Mouse (Mus musculus) heart, embryonic 16.5 days (tissue): ENCODE data around the gene Grb2. TPM values are rescaled to one million over a fixed set of nuclear protein-coding genes. Genes with fewer than 3 reads are reported as not detected.
A peak's percentile ranks its signal among the peaks of the same experiment; 100 is the strongest.

Experiments
- ATAC-seq: fragments of 200-750 bp; cut with Nextera tagmentation; replicated peaks from 2 replicates; pipeline ENCODE4 v1.8.0; 2017; ENCODE audit warnings: moderate number of reproducible peaks; ENCODE audit not compliant: insufficient read depth, low FRiP score; ENCODE audit errors: extremely low read depth
- H3K27ac ChIP-seq: fragments of 300-500 bp; sonication (generic); 2 replicates; pipeline ENCODE4 v1.5.1; 2014; ENCODE audit warnings: mild to moderate bottlenecking, low read length, control low read depth, moderate library complexity
- H3K27me3 ChIP-seq: fragments of 300-500 bp; sonication (generic); 2 replicates; pipeline ENCODE4 v1.6.1; 2014; ENCODE audit warnings: low read length, mixed read lengths; ENCODE audit not compliant: control insufficient read depth, insufficient read depth
- H3K36me3 ChIP-seq: fragments of 300-500 bp; sonication (generic); 2 replicates; pipeline ENCODE4 v1.6.1; 2014; ENCODE audit not compliant: control insufficient read depth, insufficient read depth
- H3K4me1 ChIP-seq: fragments of 300-500 bp; sonication (generic); 2 replicates; pipeline ENCODE4 v1.6.1; 2014; ENCODE audit warnings: low read length, mixed read lengths; ENCODE audit not compliant: control insufficient read depth, insufficient read depth
- H3K4me2 ChIP-seq: fragments of 300-500 bp; sonication (generic); 2 replicates; pipeline ENCODE4 v1.6.1; 2014; ENCODE audit warnings: low read depth, mild to moderate bottlenecking, control low read depth, low read length
- H3K4me3 ChIP-seq: fragments of 300-500 bp; sonication (generic); 2 replicates; pipeline ENCODE4 v1.5.1; 2014; ENCODE audit warnings: mild to moderate bottlenecking, control low read depth, low read length
- H3K9ac ChIP-seq: fragments of 300-500 bp; sonication (generic); 2 replicates; pipeline ENCODE4 v1.6.1; 2014; ENCODE audit warnings: low read length, control low read depth
- H3K9me3 ChIP-seq: fragments of 300-500 bp; sonication (generic); replicated peaks from 2 replicates; pipeline ENCODE4 v1.6.1; 2016; ENCODE audit warnings: low read length; ENCODE audit not compliant: control insufficient read depth
- WGBS: fragments of 180-500 bp; shearing (Covaris S2); extraction: QIAGEN DNeasy Blood & Tissue Kit; methylation state at CpG from one replicate; pipeline ENCODE4 v1.1.7; 2014; 5-methylcytosine and 5-hydroxymethylcytosine counted together
- polyA plus RNA-seq: library from polyadenylated mRNA; unstranded; fragments of >200 nt; fragmentation: Nextera tagmentation; extraction: Ambion mirVana; gene quantifications from 2 replicates; pipeline ENCODE4 v1.2.1, GENCODE M21; 2015

Gene Grb2
- polyA plus RNA-seq, 1 experiment from 2014 or later: 118 TPM

DNA sequence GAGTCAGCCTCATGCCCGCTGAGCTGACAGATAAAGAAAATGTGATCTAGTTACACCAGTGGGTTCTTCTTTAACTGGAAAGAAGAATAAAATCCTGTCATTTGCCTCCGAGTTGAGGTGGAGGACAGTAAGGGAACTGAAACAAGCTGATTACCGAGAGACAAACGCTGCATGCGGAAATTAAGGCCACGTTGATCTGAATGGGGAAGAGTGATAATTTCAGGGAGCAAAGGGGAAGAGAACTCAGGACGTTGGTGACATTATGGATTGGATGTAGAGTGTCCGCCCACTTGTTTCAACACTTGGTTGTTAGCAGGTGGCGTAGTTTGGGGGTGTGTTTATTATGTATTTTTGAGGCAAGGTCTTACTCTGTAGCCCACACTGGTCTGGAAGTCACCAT, 34.5 kb upstream of the Grb2 start:
- no peaks in the 10 kb centered on the region for H3K27me3 ChIP-seq
- peaks cover 15% of the 10 kb centered on the region for H3K4me1 ChIP-seq
- H3K9ac ChIP-seq: no peak overlapping the region
- H3K4me3 ChIP-seq: no peak overlapping the region
- H3K9me3 ChIP-seq: no peaks in the 10 kb centered on the region
- no peak overlapping the region for H3K27ac ChIP-seq
- H3K36me3 ChIP-seq: no peaks in the 10 kb centered on the region
- H3K4me2 ChIP-seq: no peak overlapping the region
- ATAC-seq: no peak
- WGBS: 76% methylated on average over 9 of the region's 9 CpGs

DNA sequence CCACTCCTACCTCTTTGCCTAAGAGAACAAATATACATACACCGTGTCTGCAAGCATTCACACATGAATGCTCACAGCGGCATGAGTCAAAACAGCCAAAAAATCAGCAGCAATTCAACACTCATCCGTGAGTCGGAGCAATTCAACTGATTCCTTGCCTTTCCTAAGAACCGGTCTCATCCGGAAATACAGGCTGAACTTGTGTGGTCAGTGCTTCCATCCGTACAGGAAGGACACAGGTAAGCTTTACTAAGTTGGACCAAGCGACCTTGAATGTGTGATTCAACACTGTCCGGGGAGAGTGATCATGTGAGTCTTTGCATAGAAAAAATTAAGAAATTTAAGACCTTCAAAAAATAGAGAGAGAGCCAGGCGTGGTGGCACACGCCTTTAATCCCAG, 32.7 kb upstream of the Grb2 start:
- peaks cover 12% of the 10 kb centered on the region for H3K4me1 ChIP-seq
- H3K36me3 ChIP-seq: no peaks in the 10 kb centered on the region
- no peaks in the 10 kb centered on the region for H3K9me3 ChIP-seq
- H3K9ac ChIP-seq: no peak overlapping the region
- 87% methylated on average over 11 of the region's 11 CpGs for WGBS
- H3K4me2 ChIP-seq: no peak overlapping the region
- H3K27me3 ChIP-seq: no peaks in the 10 kb centered on the region
- no peak overlapping the region for H3K27ac ChIP-seq
- H3K4me3 ChIP-seq: no peak overlapping the region
- ATAC-seq: no peak

DNA sequence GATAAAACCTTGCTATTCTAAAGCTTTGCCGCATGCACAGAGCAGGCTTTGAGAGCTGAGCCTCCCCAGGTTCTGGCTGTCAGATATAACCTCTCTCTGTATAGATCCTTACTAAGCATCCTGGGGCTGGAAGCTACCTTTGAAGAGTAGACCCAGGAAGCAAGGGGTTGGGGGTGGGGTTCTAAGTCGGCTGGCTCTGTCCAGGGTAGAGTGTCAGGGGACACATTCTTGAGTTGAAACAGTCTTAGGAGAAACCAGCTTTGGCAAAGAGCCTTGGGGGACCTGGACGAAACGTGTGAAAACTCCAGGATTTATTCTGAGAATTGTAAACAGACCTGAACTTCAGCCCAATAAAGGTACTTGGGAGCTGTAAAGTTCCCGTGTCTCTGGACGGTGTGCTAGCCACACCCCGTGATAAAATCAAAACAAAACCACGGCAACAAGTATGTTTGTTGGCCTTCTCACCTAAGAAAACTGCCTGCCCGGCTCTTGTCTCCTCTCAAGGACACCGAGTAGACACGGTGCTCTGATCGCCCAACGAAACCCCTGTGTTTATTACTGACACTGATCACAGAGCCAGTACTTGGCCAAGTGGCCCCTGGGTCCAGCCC, 30.0 kb upstream of the Grb2 start:
- peak overlapping the region; percentile 16 for H3K4me2 ChIP-seq
- no peaks in the 10 kb centered on the region for H3K36me3 ChIP-seq
- no peaks in the 10 kb centered on the region for H3K27me3 ChIP-seq
- peak; percentile 54 for ATAC-seq
- H3K9me3 ChIP-seq: no peaks in the 10 kb centered on the region
- peak overlapping the region; percentile 50 for H3K9ac ChIP-seq
- H3K27ac ChIP-seq: peak overlapping the region; percentile 67
- no peak overlapping the region for H3K4me3 ChIP-seq
- 29% methylated on average over 13 of the region's 13 CpGs for WGBS
- peaks cover 19% of the 10 kb centered on the region for H3K4me1 ChIP-seq

DNA sequence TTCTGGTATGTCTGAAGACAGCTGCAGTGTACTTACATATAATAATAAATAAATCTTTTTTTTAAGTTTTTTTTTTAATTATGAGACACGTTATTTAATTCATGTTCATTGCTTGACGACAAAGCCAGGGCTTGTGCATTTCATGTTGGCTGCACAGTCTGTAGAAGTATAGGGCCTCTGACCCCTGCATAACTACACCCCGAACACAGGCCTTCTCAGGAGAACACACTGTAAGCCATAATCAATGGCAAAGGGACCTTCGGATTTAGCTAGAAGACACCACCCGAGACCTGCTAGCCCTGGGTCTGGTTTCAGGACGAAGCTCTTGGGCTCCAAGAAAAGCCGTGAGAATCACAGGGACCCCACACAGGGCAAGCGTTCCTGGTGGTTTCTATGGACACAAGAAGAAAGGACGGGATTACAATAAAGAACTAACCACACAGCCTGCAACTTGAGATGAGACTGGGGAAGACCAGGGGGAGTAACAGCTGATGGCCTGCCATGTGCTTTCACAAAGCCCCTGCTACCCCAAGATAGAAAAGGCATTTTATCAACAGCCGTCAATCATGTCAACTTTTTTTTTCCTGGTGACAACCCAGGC, 29.3 kb upstream of the Grb2 start:
- 65% methylated on average over 10 of the region's 10 CpGs for WGBS
- Histone ChIP-seq H3K4me3 (no peak overlapping the region), H3K4me2 (no peak overlapping the region), H3K27ac (peak overlapping the region; percentile 67), H3K9ac (no peak overlapping the region), H3K27me3 (no peaks in the 10 kb centered on the region), H3K36me3 (no peaks in the 10 kb centered on the region), H3K4me1 (peaks cover 19% of the 10 kb centered on the region), H3K9me3 (no peaks in the 10 kb centered on the region)
- 0 out of 2 replicates have a peak, but pooled peaks have one; percentile 6 for ATAC-seq

DNA sequence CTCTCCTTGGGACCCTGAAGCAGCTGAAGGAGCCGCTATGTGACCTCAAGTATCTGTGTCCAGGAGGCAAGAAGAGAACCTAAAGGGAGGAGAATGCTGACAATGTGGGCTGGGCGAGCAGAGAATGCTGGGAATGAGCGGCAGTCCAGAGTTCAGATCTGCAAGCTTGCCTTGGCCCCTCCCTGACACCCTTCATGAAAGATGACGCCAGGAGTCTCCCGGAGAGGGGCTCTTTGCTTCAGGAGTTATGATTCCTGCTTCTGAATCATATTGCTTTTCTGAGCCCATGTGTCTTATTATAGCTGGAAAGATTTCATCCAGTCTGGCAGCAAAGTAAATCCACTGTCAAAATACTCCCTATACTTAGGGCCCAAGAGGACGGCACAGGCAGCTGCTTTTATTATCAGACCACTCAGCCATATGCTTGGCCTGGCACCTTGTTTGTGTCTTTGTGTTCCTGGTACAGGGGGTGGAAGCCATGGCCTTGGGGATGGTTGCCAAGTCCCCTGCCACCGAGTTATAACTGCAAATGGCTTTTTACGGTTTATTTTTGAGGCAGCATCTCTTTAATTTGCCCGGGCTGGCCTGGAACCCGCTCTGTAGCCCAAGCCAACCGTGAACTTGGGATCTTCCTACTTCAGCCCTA, 25.8 kb upstream of the Grb2 start:
- Histone ChIP-seq H3K36me3 (no peaks in the 10 kb centered on the region), H3K27ac (peak overlapping the region; percentile 78), H3K4me1 (peaks cover 19% of the 10 kb centered on the region), H3K4me2 (no peak overlapping the region; the same call in 1 of the 2 replicates), H3K9ac (no peak overlapping the region; the same call in 1 of the 2 replicates), H3K9me3 (no peaks in the 10 kb centered on the region), H3K4me3 (no peak overlapping the region), H3K27me3 (no peaks in the 10 kb centered on the region)
- ATAC-seq: peak; percentile 69
- 39% methylated on average over 11 of the region's 11 CpGs for WGBS

DNA sequence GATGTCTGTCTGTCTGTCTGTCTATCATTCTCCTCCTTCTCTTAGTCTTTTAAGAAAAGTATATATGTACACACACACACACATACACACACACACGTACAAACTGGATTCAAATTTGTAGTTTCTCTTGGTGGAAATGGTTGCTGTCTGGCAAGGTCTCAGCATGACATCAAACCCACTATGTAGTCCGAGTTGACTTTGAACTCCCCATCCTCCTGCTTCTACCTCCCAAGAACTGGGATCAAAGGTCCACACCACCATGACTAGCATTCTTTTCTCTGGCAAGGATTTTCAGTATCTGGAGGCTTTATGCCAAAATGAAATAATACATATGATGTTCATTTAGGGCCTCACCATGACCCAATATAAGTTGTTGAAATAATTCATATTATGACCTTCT, 14.8 kb upstream of the Grb2 start:
- Histone ChIP-seq H3K36me3 (no peaks in the 10 kb centered on the region), H3K27ac (peak overlapping the region; percentile 74), H3K4me2 (peak overlapping the region; percentile 61; the same call in 1 of the 2 replicates), H3K27me3 (no peaks in the 10 kb centered on the region), H3K9ac (peak overlapping the region; percentile 61), H3K4me1 (peaks cover 5% of the 10 kb centered on the region; the same call in 1 of the 2 replicates), H3K9me3 (no peaks in the 10 kb centered on the region), H3K4me3 (no peak overlapping the region)
- WGBS: 69% methylated on average over 2 of the region's 2 CpGs
- ATAC-seq: no peak

DNA sequence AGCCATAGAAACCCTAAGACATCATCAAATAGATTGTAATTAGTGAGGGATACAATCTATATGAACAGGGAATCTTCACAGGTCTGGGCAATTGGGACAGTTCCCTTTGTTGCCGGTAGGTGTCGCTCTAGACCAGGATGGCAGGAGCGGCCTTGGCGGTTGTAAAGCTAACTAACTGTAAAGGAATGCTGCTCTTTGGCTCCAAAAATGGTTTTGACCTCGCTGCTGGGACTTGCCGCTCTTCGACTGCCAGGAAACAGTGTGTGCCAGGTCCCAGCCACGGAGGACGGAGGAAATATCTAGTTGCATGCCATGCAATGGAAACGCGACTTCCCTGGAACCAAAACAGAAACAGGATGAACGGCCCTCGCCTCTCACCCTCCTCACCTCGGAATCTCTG, 14.2 kb upstream of the Grb2 start:
- Histone ChIP-seq H3K9ac (peak overlapping the region; percentile 61), H3K36me3 (no peaks in the 10 kb centered on the region), H3K9me3 (no peaks in the 10 kb centered on the region), H3K4me3 (peak overlapping the region; percentile 40), H3K4me2 (peak overlapping the region; percentile 61), H3K27ac (peak overlapping the region; percentile 74), H3K27me3 (no peaks in the 10 kb centered on the region), H3K4me1 (peaks cover 5% of the 10 kb centered on the region; the same call in 1 of the 2 replicates)
- ATAC-seq: peak; percentile 83
- 11% methylated on average over 14 of the region's 14 CpGs for WGBS

DNA sequence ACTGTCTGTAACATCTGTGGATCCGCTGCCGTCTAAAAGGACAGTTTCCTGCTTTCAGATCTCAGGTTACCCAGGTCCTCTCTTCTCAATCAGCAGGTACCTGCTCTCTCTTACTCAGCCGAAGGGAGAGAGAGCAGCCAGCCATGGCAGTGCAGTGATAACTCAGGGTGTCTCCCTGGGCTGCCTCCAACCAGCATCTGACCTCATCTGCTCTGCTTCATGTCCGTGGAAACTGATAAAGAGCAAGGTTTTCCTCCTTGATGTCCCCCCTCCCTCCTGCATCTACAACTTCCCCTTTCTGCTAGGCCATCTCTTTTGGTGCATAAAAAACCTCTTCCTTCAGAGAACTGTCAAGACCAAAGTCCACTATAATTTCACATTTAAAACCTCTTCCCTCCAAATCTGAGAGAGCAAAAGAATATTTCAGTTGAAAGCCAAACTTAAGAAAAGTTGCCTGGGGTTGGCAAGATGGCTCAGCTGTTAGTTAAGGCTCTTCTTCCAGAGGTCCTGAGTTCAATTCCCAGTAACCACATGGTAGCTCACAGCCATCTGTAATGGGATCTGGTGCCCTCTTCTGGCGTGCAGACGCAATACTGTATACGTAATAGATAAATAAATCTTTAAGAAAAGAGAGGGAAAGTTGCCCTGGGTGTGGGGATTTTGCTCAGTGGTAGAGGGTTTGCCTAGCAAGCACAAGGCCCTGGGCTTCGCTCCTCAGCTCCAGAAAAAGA, 9.4 kb upstream of the Grb2 start:
- no peaks in the 10 kb centered on the region for H3K27me3 ChIP-seq
- peaks cover 2% of the 10 kb centered on the region; the same call in 1 of the 2 replicates for H3K4me1 ChIP-seq
- H3K4me3 ChIP-seq: no peak overlapping the region
- no peak overlapping the region for H3K27ac ChIP-seq
- no peak overlapping the region for H3K9ac ChIP-seq
- H3K36me3 ChIP-seq: no peaks in the 10 kb centered on the region
- ATAC-seq: no peak
- 45% methylated on average over 8 of the region's 8 CpGs for WGBS
- no peak overlapping the region for H3K4me2 ChIP-seq
- H3K9me3 ChIP-seq: no peaks in the 10 kb centered on the region
